Mouse (Mus musculus): ENCODE measurements around the gene Spesp1. TPM values are rescaled to one million over a fixed set of nuclear protein-coding genes. Genes with fewer than 3 reads are reported as not detected.

The Spesp1 gene
- not detected for polyA plus RNA-seq (2015; fragmentation: Illumina TruSeq; extraction: RNeasy Lipid Tissue Mini Kit (QIAGEN cat#74804); ENCODE audit: low read depth, low replicate concordance)

GRCm38 (mm10) chr9:62281991-62282390 lies at the start of gene Spesp1:
Gene Spesp1, minus strand, starts transcription at chr9:62282208.

Other genes with a start within 250 kb of the Spesp1 start
- 22.0 TPM for gene Glce, start 159.6 kb downstream of the Spesp1 start, polyA plus RNA-seq (2015; fragmentation: Illumina TruSeq; extraction: RNeasy Lipid Tissue Mini Kit (QIAGEN cat#74804); ENCODE audit: low read depth, low replicate concordance)
- 429 TPM for gene Anp32a, start 59.1 kb upstream of the Spesp1 start, polyA plus RNA-seq (2015; fragmentation: Illumina TruSeq; extraction: RNeasy Lipid Tissue Mini Kit (QIAGEN cat#74804); ENCODE audit: low read depth, low replicate concordance)